Mouse (Mus musculus): ENCODE measurements around the gene B3galt4.

- TF ChIP-seq POLR2A (IDR thresholded peaks at IDR 0.05; ENCODE audit: borderline replicate concordance, extremely low read depth, low read depth, low read length) (peak; percentile 49; the same call in 1 of the 2 replicates), CTCF (IDR thresholded peaks at IDR 0.05; ENCODE audit: insufficient read depth, low read length) (no peak)
Observed at GRCm38 (mm10) chr17:33915671-33916250, 35.5 kb downstream of the B3galt4 start, which contains the start of the genes Tapbp and Zbtb22.
